Mouse (Mus musculus) forebrain, embryonic 14.5 days (tissue): ENCODE data around the gene Gpc6. TPM values are rescaled to one million over a fixed set of nuclear protein-coding genes. Genes with fewer than 3 reads are reported as not detected.
A peak's percentile ranks its signal among the peaks of the same experiment; 100 is the strongest.

Experiments used
- ATAC-seq: fragments of 200-750 bp; cut with Nextera tagmentation; 2 replicates; pipeline ENCODE4 v1.8.0; 2017; ENCODE audit warnings: mild to moderate bottlenecking, moderate library complexity
- DNase-seq: peaks from one replicate; pipeline ENCODE4 v3.0.0-alpha.2; 2015; ENCODE audit warnings: low spot score
- H3K27ac ChIP-seq: fragments of 300-500 bp; sonication (generic); 2 replicates; pipeline ENCODE4 v1.5.1; 2014; ENCODE audit warnings: low read depth, mild to moderate bottlenecking, control low read depth, low read length, moderate library complexity
- H3K27me3 ChIP-seq: fragments of 300-500 bp; sonication (generic); replicated peaks from 2 replicates; pipeline ENCODE4 v1.6.1; 2014; ENCODE audit warnings: low read length, control low read depth, mixed read lengths; ENCODE audit not compliant: control insufficient read depth, insufficient read depth
- H3K36me3 ChIP-seq: fragments of 300-500 bp; sonication (generic); 2 replicates; pipeline ENCODE4 v1.6.1; 2014; ENCODE audit warnings: low read length, control low read depth; ENCODE audit not compliant: control insufficient read depth, insufficient read depth
- H3K4me1 ChIP-seq: fragments of 300-500 bp; sonication (generic); 2 replicates; pipeline ENCODE4 v1.6.1; 2014; ENCODE audit warnings: antibody characterized with exemption, low read length, control low read depth; ENCODE audit not compliant: control insufficient read depth, insufficient read depth
- H3K4me2 ChIP-seq: fragments of 300-500 bp; sonication (generic); 2 replicates; pipeline ENCODE4 v1.6.1; 2014; ENCODE audit warnings: mild to moderate bottlenecking, control low read depth, low read length
- H3K4me3 ChIP-seq: fragments of 300-500 bp; sonication (generic); 2 replicates; pipeline ENCODE4 v1.5.1; 2014; ENCODE audit warnings: low read depth, low read length, control low read depth
- H3K9ac ChIP-seq: fragments of 300-500 bp; sonication (generic); 2 replicates; pipeline ENCODE4 v1.6.1; 2014; ENCODE audit warnings: mild to moderate bottlenecking, low read length, control low read depth, moderate library complexity
- H3K9me3 ChIP-seq: fragments of 300-500 bp; sonication (generic); replicated peaks from 2 replicates; pipeline ENCODE4 v1.6.1; 2016; ENCODE audit warnings: low read length, control low read depth, mixed read lengths; ENCODE audit not compliant: control insufficient read depth
- WGBS: fragments of 180-500 bp; shearing (Covaris S2); extraction: QIAGEN DNeasy Blood & Tissue Kit; methylation state at CpG from one replicate; pipeline ENCODE4 v1.1.7; 2014; 5-methylcytosine and 5-hydroxymethylcytosine counted together
- polyA plus RNA-seq: library from polyadenylated mRNA; unstranded; fragments of >200 nt; fragmentation: Nextera tagmentation; extraction: Ambion mirVana; gene quantifications from 2 replicates; pipeline ENCODE4 v1.2.1, GENCODE M21; 2014

The Gpc6 gene
- polyA plus RNA-seq, 1 experiment from 2014 or later = 9.0 TPM

GRCm38 (mm10) chr14:117015333-117015922 lies 90.3 kb downstream of the Gpc6 start:
- Histone ChIP-seq H3K9me3 (no peaks in the 10 kb centered on the region), H3K27ac (no peak overlapping the region), H3K9ac (no peak overlapping the region), H3K27me3 (no peaks in the 10 kb centered on the region), H3K4me3 (no peak overlapping the region), H3K4me1 (peaks cover 10% of the 10 kb centered on the region; the same call in 1 of the 2 replicates), H3K36me3 (no peaks in the 10 kb centered on the region), H3K4me2 (no peak overlapping the region)
- ATAC-seq (peak; percentile 18; the same call in 1 of the 2 replicates), DNase-seq (no peak)
- under 1% methylated on average over 4 of the region's 4 CpGs for WGBS

- no peaks in the 10 kb centered on the region for H3K36me3 ChIP-seq
- no peak overlapping the region for H3K4me3 ChIP-seq
- no peak overlapping the region for H3K9ac ChIP-seq
- H3K27ac ChIP-seq = no peak overlapping the region
- H3K4me2 ChIP-seq = no peak overlapping the region
- no peaks in the 10 kb centered on the region for H3K27me3 ChIP-seq
- ATAC-seq = peak; percentile 46; the same call in 1 of the 2 replicates
- peak; percentile 63 for DNase-seq
- H3K9me3 ChIP-seq = no peaks in the 10 kb centered on the region
- peaks cover 5% of the 10 kb centered on the region; the same call in 1 of the 2 replicates for H3K4me1 ChIP-seq
- 58% methylated on average over 5 of the region's 5 CpGs for WGBS
These were observed 97.2 kb downstream of the Gpc6 start for GRCm38 (mm10) chr14:117022180-117022799.

GRCm38 (mm10) chr14:117034146-117034545 lies 109.0 kb downstream of the Gpc6 start:
- Histone ChIP-seq H3K9ac (no peak overlapping the region), H3K4me3 (no peak overlapping the region), H3K4me1 (no peaks in the 10 kb centered on the region), H3K4me2 (no peak overlapping the region), H3K27me3 (no peaks in the 10 kb centered on the region), H3K27ac (no peak overlapping the region), H3K36me3 (no peaks in the 10 kb centered on the region), H3K9me3 (no peaks in the 10 kb centered on the region)
- WGBS = 42% methylated on average over 4 of the region's 4 CpGs
- no peak for DNase-seq
- peak; percentile 58 for ATAC-seq

- 44% methylated on average over 5 of the region's 5 CpGs for WGBS
- no peak overlapping the region for H3K9ac ChIP-seq
- DNase-seq = no peak
- no peak overlapping the region for H3K4me2 ChIP-seq
- H3K27me3 ChIP-seq = no peaks in the 10 kb centered on the region
- H3K27ac ChIP-seq = no peak overlapping the region
- no peaks in the 10 kb centered on the region for H3K36me3 ChIP-seq
- H3K4me3 ChIP-seq = no peak overlapping the region
- H3K4me1 ChIP-seq = no peaks in the 10 kb centered on the region
- no peaks in the 10 kb centered on the region for H3K9me3 ChIP-seq
- ATAC-seq = no peak
These were observed 115.9 kb downstream of the Gpc6 start for GRCm38 (mm10) chr14:117041017-117041416.

- WGBS = 62% methylated on average over 2 of the region's 2 CpGs
- no peak for DNase-seq
- Histone ChIP-seq H3K9ac (no peak overlapping the region), H3K27me3 (no peaks in the 10 kb centered on the region), H3K4me1 (peaks cover 9% of the 10 kb centered on the region; the same call in 1 of the 2 replicates), H3K4me3 (no peak overlapping the region), H3K27ac (no peak overlapping the region), H3K9me3 (no peaks in the 10 kb centered on the region), H3K4me2 (no peak overlapping the region), H3K36me3 (no peaks in the 10 kb centered on the region)
- no peak for ATAC-seq
These were observed 123.8 kb downstream of the Gpc6 start for GRCm38 (mm10) chr14:117048951-117049350.

- ATAC-seq = no peak
- no peak overlapping the region for H3K4me3 ChIP-seq
- no peak for DNase-seq
- WGBS = 58% methylated on average over 8 of the region's 8 CpGs
- no peaks in the 10 kb centered on the region for H3K9me3 ChIP-seq
- no peak overlapping the region for H3K27ac ChIP-seq
- H3K36me3 ChIP-seq = no peaks in the 10 kb centered on the region
- H3K4me2 ChIP-seq = no peak overlapping the region
- H3K4me1 ChIP-seq = peaks cover 9% of the 10 kb centered on the region; the same call in 1 of the 2 replicates
- no peak overlapping the region for H3K9ac ChIP-seq
- no peaks in the 10 kb centered on the region for H3K27me3 ChIP-seq
These were observed 125.8 kb downstream of the Gpc6 start for GRCm38 (mm10) chr14:117050877-117051276.

- H3K9ac ChIP-seq = no peak overlapping the region
- DNase-seq = peak; percentile 40
- no peaks in the 10 kb centered on the region for H3K9me3 ChIP-seq
- ATAC-seq = no peak
- H3K27ac ChIP-seq = no peak overlapping the region
- H3K4me2 ChIP-seq = no peak overlapping the region
- peaks cover 9% of the 10 kb centered on the region; the same call in 1 of the 2 replicates for H3K4me1 ChIP-seq
- no peaks in the 10 kb centered on the region for H3K27me3 ChIP-seq
- H3K4me3 ChIP-seq = no peak overlapping the region
- 13% methylated on average over 6 of the region's 6 CpGs for WGBS
- no peaks in the 10 kb centered on the region for H3K36me3 ChIP-seq
These were observed 128.2 kb downstream of the Gpc6 start for GRCm38 (mm10) chr14:117053361-117053760.

- DNase-seq (no peak), ATAC-seq (no peak)
- no peak overlapping the region for H3K4me3 ChIP-seq
- no peaks in the 10 kb centered on the region for H3K9me3 ChIP-seq
- peaks cover 9% of the 10 kb centered on the region; the same call in 1 of the 2 replicates for H3K4me1 ChIP-seq
- no peak overlapping the region for H3K4me2 ChIP-seq
- H3K27ac ChIP-seq = no peak overlapping the region
- no peak overlapping the region for H3K9ac ChIP-seq
- no peaks in the 10 kb centered on the region for H3K27me3 ChIP-seq
- no peaks in the 10 kb centered on the region for H3K36me3 ChIP-seq
- WGBS = 78% methylated on average over 2 of the region's 2 CpGs
These were observed 130.0 kb downstream of the Gpc6 start for GRCm38 (mm10) chr14:117055134-117055533.

- Histone ChIP-seq H3K36me3 (no peaks in the 10 kb centered on the region), H3K27me3 (no peaks in the 10 kb centered on the region), H3K4me1 (peaks cover 3% of the 10 kb centered on the region; the same call in 1 of the 2 replicates), H3K4me2 (no peak overlapping the region), H3K27ac (no peak overlapping the region), H3K9ac (no peak overlapping the region), H3K4me3 (no peak overlapping the region), H3K9me3 (no peaks in the 10 kb centered on the region)
- WGBS = 54% methylated on average over 2 of the region's 2 CpGs
- ATAC-seq (no peak), DNase-seq (no peak)
These were observed 136.0 kb downstream of the Gpc6 start for GRCm38 (mm10) chr14:117061078-117061477.
